Mouse (Mus musculus): Measurements from ENCODE around the gene Apex1.

DNA sequence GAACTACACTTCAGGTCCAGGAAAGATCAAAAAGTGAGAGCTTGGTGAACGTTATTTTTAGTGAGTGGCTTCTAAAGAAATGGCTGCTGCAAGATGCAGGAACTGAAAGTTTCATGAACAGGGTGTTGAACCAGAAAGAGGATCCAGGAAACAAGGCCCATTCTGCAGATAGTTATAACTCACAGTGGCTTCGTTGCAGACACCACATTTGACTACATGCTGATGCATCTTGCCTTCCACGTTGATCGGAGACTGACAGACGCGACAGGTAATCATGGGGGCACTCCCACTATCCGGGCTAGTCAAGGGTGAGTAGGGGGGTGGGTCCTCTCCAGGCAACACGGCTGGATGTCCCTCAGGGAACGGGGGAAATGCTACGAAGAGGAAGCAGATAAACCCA is 5.2 kb downstream of the Apex1 start:
- TF ChIP-seq CTCF (IDR thresholded peaks at IDR 0.05; ENCODE audit: insufficient read depth, low read depth, low read length) (no peak), POLR2A (IDR thresholded peaks at IDR 0.05; ENCODE audit: insufficient read depth, low read depth, low read length) (no peak)

Data from olfactory bulb, adult 2 months (tissue).